Mouse (Mus musculus): ENCODE measurements around the gene Ano9.

The Ano9 gene

GRCm38 (mm10) chr7:141061269-141061692 is 56.3 kb downstream of the Ano9 start:
- DNase-seq = peak; percentile 53

- peak; percentile 91 for DNase-seq
Measured at GRCm38 (mm10) chr7:141060426-141061242, 57.0 kb downstream of the Ano9 start, which contains the start of gene B4galnt4. Gene B4galnt4, plus strand, starts transcription at chr7:141061104.

DNA sequence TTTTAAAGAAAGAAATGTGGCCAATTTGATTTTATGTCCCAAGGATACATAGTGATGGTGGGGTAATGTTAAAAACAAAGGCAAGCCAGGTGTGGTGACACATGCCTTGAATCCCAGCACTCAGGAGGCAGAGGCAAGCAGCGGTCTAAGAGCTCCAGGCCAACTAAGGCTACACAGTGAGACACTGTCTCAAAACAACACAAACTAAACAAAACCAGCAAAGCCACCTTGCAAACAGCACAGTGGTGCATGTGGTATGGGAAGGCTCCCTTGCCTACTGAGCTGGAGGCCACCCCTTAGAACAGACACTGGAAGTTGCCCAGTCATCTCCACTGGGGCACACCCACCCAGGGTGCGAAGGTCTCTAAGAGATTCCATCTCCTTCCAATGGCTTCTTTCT is 57.7 kb downstream of the Ano9 start:
- peak; percentile 24 for DNase-seq

DNA sequence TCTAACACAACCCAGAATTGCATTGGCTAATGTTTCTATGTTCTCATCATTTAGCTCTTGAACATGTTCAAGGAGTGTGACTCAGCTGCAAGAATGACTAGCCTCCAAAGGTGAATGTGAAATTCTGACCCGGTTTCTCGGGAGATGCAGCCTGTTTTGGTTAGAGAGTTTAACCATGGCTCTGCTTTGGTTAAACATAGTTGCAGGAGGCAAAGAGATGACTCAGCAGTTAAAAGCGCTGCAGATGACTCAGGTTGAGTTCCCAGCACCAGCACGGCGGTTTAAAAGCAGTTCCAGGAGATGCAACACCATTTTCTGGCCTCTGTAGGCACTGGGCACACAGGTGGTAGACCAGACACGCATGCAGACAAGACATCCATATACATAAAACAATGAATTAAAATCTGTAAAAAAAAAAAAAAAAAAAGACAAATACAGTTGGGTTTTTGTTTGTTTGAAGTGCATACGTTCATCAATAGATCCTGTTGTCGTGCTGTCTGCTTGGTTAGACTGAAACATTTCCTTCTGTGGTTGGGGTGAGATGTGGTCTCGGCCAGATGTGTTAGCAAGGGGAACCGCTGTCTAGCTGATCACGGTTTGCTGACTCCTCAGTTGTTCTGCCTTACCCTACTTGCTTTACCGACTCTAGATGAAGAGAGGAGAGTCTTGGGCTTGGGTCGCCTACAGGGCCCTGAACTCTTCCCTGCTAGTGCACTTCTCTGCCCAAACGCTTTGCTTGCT is 58.8 kb downstream of the Ano9 start:
- DNase-seq = no peak

GRCm38 (mm10) chr7:141057541-141057940 is 60.1 kb downstream of the Ano9 start:
- no peak for DNase-seq

GRCm38 (mm10) chr7:141056976-141057375 is 60.6 kb downstream of the Ano9 start:
- DNase-seq = no peak

DNA sequence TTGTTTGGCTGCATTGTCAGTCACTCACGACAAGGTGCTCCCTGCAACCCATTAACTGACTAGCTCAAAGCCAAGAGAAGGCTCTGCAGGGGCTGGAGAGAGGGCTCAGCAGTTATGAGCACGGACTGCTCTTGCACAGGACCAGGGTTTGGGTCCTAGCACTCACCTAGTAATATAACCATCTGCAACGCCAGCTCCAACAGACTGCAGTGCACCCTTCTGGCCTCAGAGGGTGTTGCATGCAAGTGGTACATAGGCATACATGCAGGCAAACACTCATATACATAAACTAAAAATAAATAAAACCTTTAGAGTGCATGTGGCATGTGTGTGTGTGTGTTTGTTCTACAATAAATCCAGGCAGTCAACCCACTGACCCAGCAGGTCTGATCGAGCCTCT is 61.8 kb downstream of the Ano9 start:
- no peak for DNase-seq

- no peak for DNase-seq
Measured at GRCm38 (mm10) chr7:141052421-141052820, 65.2 kb downstream of the Ano9 start.

DNA sequence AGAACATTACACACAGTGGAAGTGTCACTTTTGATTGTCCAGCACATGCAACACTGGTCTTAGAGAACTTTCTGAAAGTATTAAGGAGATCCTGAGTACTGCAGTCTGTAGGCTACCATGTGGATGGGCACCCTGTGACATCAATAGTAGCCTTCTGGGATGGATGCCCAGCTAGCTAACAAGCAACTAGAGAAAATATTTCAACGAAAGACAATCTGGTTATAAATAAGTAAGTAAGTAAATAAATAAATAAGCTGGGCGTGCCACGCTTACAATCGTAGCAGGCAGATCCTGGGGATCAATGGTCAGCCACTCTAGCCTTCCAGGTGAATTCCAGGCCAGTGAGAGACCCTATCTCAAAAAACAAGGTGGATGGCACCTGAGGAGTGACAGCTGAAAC is 65.6 kb downstream of the Ano9 start:
- no peak for DNase-seq
